11 mouse cellular contexts compared by ENCODE assay signal in genomic region chr14:36583338-36584064, GRCm38 (mm10).
DNase-seq lines count a peak whose midpoint lies in the region; ATAC-seq and TF ChIP-seq lines count a peak whose summit lies in the region.
"Had no signal": no experiment of that assay in that cellular context is flagged by ENCODE, and none has a peak within 500 bp of the region (broad histone marks: within the 10 kb centered on the region; RNA-seq: fewer than 3 reads in every experiment).

No protein-coding gene starts in this region.

- peak; percentile 58 for ATAC-seq in forebrain, embryonic 16.5 days
- peak; percentile 93 for ATAC-seq in liver, embryonic 15.5 days (ENCODE audit: insufficient read depth)
- no peak for ATAC-seq in megakaryocyte progenitor cell, adult 5-6 weeks (replicated peaks; ENCODE audit: poor library complexity)
- ATAC-seq: lung, postnatal 0 days had no signal

- no peak for TF ChIP-seq CTCF in left cerebral cortex, adult 2 months (IDR thresholded peaks at IDR 0.05)

- H3K27me3 ChIP-seq in forebrain, embryonic 16.5 days (replicated peaks; ENCODE audit: control insufficient read depth, insufficient read depth, low read length) = no peaks in the 10 kb centered on the region
- H3K27me3 ChIP-seq in liver, embryonic 15.5 days = no peaks in the 10 kb centered on the region

- DNase-seq in left cerebral cortex, postnatal 14 days (ENCODE audit: low spot score in 2 of 2) = peak; percentile 22 to 39
- DNase-seq in left cerebral cortex, adult 2 months (ENCODE audit: extremely low spot score in 1 of 2, low spot score in 2 of 2) = no peak
- DNase-seq in brain, adult 2 months (ENCODE audit: low read depth, low spot score) = peak; percentile 69
- no peak for DNase-seq in B cell, adult 2 months
- DNase-seq: heart, adult 2 months had no signal

- 73% methylated on average over 3 of the region's 3 CpGs for WGBS in forebrain, embryonic 16.5 days
- WGBS in liver, embryonic 15.5 days (ENCODE audit: insufficient replicate concordance) = 73% methylated on average over 3 of the region's 3 CpGs

- intact Hi-C loops in left cerebral cortex, postnatal 14 days (cut with DNase I) = loop anchor here (10.0 kb wide), 1 partner anchor 1769 kb away; no protein-coding TSS in a partner anchor
- intact Hi-C loops in left cerebral cortex, adult 2 months (cut with DNase I) = loop anchor here (5.0 kb wide), 1 partner anchor 1771 kb away; no protein-coding TSS in a partner anchor

- no peak overlapping the region for H3K4me3 ChIP-seq in left cerebral cortex, adult 2 months
- no peak overlapping the region for H3K4me3 ChIP-seq in forebrain, embryonic 16.5 days (replicated peaks; ENCODE audit: low read length)
- H3K4me3 ChIP-seq in liver, embryonic 15.5 days (replicated peaks) = no peak overlapping the region
- H3K4me3 ChIP-seq: heart, adult 2 months; myocyte had no signal

- no peaks in the 10 kb centered on the region for H3K9me3 ChIP-seq in forebrain, embryonic 16.5 days (ENCODE audit: control insufficient read depth, low read length)
- no peaks in the 10 kb centered on the region for H3K9me3 ChIP-seq in liver, embryonic 15.5 days (replicated peaks)
- H3K9me3 ChIP-seq: G1E had no signal

- no peak overlapping the region for H3K4me2 ChIP-seq in forebrain, embryonic 16.5 days (ENCODE audit: low read length)
- no peak overlapping the region for H3K4me2 ChIP-seq in liver, embryonic 15.5 days

- H3K9ac ChIP-seq in forebrain, embryonic 16.5 days (replicated peaks; ENCODE audit: low read depth, low read length) = no peak overlapping the region
- H3K9ac ChIP-seq in liver, embryonic 15.5 days = no peak overlapping the region

- H3K27ac ChIP-seq in left cerebral cortex, adult 2 months = no peak overlapping the region
- no peak overlapping the region for H3K27ac ChIP-seq in forebrain, embryonic 16.5 days (ENCODE audit: low read length)
- no peak overlapping the region for H3K27ac ChIP-seq in liver, embryonic 15.5 days (replicated peaks)
- H3K27ac ChIP-seq: heart, adult 2 months had no signal

- H3K36me3 ChIP-seq in forebrain, embryonic 16.5 days (ENCODE audit: control insufficient read depth, insufficient read depth) = no peaks in the 10 kb centered on the region
- no peaks in the 10 kb centered on the region for H3K36me3 ChIP-seq in liver, embryonic 15.5 days (replicated peaks)
- H3K36me3 ChIP-seq: G1E had no signal

- no peaks in the 10 kb centered on the region for H3K4me1 ChIP-seq in forebrain, embryonic 16.5 days (replicated peaks; ENCODE audit: control insufficient read depth, insufficient read depth, low read length)
- 0 out of 2 replicates have a peak, but pooled peaks cover 11% of the 10 kb centered on the region for H3K4me1 ChIP-seq in liver, embryonic 15.5 days (replicated peaks)

Comparison
In these comparisons a context has a peak if more than half of its experiments do, and no peak if none do; other contexts are left out.
1. DNase-seq: peak in left cerebral cortex, postnatal 14 days (2 of 2) and brain, adult 2 months (single experiment); none in left cerebral cortex, adult 2 months (0 of 2) and B cell, adult 2 months (0 of 2).